Mouse (Mus musculus): ENCODE measurements around the gene Itprid1.

DNA sequence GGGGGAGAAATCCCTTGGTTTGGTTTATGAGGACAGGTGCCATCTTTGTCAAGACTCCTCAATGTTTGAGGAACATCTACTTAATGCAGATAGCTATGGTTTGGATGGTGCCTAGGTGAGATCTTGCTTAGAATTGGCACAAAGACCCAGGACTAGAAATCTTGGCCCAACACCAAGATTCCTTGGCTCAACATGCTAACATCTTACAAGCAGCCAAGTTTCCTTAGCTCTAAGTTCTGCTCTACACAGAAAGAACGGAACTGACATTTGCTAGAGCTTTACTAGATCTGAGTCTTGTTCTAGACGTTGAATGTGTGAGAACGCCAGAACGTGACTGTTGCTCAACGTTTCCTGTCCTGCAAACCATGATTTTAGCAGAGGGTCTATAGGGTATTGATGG lies 191.3 kb downstream of the Itprid1 start:
- TF ChIP-seq CHD2 (IDR thresholded peaks at IDR 0.05; ENCODE audit: low read depth, low read length) = no peak
- TF ChIP-seq ZC3H11A (IDR thresholded peaks at IDR 0.05; ENCODE audit: borderline replicate concordance, low read depth, low read length) = no peak
- no peak for TF ChIP-seq HCFC1 (IDR thresholded peaks at IDR 0.05; ENCODE audit: borderline replicate concordance, insufficient read depth, low read length)

All from ES-E14 (cell line).